Mouse (Mus musculus) natural killer cell, adult 2 months (primary cell): ENCODE results near the gene Lce1g.

Experiments
- DNase-seq, 2 experiments: peaks; one replicate each; pipeline ENCODE4 v3.0.0; 2022; ENCODE audit warnings: low spot score in 2 of 2

Lce1g gene

GRCm38 (mm10) chr3:92752238-92752637, at the start of gene Lce1g:
Gene Lce1g (minus strand): TSS chr3:92752338.
- DNase-seq = no peak

DNA sequence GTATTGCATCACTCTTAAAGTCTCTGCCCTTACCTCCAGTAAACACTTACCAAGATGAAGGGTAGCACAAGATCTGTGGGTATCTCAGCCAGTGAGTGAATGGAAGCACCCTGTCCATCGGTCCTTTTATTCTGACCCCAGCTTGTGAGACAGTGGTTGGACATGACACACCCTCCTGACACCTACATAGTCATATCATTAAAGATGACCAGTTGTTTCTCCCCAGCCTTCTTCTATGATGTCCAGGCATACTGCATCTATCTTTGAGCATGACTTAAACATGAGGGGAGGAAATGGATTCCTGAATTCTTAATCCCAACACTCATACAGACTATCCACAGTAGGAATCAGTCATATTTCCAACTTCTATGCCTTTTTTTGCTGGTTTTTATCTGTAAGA, 38.3 kb upstream of the Lce1g start, which contains the start of gene Lce1j:
Gene Lce1j (minus strand): TSS at position 101 of the 400 bp plus-strand sequence.
- no peak for DNase-seq

DNA sequence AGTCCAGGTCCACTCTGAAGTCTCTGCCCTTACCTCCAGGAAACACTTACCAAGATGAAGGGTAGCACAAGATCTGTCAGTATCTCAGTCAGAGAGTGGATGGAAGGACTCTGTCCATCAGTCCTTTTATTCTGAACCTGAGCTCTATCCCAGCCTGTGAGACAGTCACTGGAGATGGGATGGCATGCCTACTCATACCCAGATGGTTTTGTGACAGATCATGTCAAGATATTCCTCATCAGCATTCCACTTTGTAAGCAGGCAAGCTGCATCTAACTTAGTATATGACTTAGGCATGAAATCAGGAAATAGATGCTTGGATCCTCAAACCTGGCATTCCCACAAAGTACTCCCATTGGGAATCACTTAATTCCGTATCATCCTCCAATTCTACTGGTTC, 26.7 kb upstream of the Lce1g start, which contains the start of gene Lce1i:
Gene Lce1i (minus strand): TSS at position 101 of the 400 bp plus-strand sequence.
- DNase-seq = no peak

DNA sequence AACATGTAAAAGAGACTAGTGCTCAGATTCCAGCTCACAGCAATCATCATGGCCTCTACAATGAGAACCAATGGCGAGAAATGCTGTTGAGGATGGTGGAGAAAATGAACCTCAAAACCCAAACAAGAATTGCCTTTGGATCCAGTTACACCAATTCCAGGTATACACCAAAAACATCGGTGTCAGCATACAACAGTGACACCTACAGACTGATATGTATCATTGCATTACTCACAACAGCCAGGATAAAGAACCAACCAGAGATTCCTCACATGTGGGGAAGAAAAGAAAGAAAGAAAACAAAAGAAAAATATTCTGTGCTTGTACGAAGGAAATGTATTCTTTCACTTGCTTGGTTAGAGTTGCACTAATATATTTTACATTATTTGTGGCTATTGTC, 19.4 kb upstream of the Lce1g start:
- DNase-seq = no peak

DNA sequence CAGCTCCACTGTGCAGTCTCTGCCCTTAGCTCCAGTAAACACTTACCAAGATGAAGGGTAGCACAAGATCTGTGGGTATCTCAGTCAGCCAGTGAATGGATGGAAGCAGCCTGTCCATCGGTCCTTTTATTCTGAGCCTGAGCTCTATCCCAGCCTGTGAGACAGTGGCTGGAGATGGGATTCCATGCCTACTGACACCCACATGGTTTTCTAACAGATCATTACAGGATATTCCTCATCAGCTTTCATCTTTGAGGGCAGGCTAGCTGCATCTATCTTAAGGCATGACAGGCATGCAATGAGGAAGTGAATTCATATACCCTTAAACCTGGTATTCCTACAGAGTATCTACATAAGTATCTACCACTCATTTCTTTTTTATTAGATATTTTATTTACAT, 12.8 kb upstream of the Lce1g start, which contains the start of gene Lce1h:
Gene Lce1h (minus strand): TSS at position 101 of the 400 bp plus-strand sequence.
- no peak for DNase-seq

DNA sequence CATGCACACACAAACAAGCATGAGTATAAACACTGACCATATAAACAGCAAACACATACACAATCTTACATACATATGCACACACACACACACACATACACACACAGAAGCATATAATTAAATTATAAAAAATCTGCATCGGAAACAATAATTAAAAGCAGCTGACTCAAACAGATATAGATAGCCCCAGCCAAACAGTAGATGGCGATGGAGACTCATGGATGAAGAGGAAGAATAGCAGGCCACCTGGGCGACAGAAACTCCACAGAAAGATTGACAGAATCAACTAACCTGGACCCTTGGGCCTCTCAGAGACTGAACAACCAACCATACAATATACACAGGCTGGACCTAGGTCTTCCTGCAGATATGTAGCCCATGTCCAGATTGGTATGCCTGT, 1.1 kb upstream of the Lce1g start:
- DNase-seq = no peak

DNA sequence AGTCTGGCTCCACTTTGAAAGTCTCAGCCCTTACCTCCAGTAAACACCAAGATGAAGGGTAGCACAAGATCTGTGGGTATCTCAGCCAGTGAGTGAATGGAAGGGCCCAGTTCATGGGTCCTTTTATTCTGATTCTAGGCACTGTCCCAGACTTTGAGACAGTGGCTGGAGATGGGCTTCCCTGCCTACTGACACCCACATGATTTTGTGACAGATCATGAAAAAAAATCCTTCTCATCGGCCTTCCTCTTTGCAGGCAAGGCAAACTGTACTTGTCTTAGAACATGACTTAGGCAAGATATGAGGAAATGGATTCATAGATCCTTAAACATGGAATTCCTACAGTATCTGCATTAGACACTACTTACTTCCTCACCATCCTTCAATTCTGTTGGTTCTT, 13.1 kb downstream of the Lce1g start, which contains the start of gene Gm38119:
Gene Gm38119 (minus strand): TSS at position 101 of the 400 bp plus-strand sequence.
- no peak for DNase-seq

GRCm38 (mm10) chr3:92722631-92723030, 29.5 kb downstream of the Lce1g start:
- DNase-seq = no peak

- DNase-seq = no peak
Measured at GRCm38 (mm10) chr3:92720250-92720649, 31.9 kb downstream of the Lce1g start, which contains the start of gene Lce1f. Gene Lce1f (minus strand): TSS chr3:92720350.

GRCm38 (mm10) chr3:92715122-92715521, 37.0 kb downstream of the Lce1g start:
- no peak for DNase-seq

GRCm38 (mm10) chr3:92708974-92709373, 43.2 kb downstream of the Lce1g start, which contains the start of gene Lce1e:
Gene Lce1e (minus strand): TSS chr3:92709074.
- DNase-seq = no peak
